Mouse (Mus musculus) liver, embryonic 13.5 days (tissue): ENCODE results near the gene Gm1043. TPM values are rescaled to one million over a fixed set of nuclear protein-coding genes. Genes with fewer than 3 reads are reported as not detected.
A peak's percentile ranks its signal among the peaks of the same experiment; 100 is the strongest.

Experiments used
- ATAC-seq: fragments of 200-750 bp; cut with Nextera tagmentation; 2 replicates; pipeline ENCODE4 v1.8.0; 2017; ENCODE audit warnings: low read depth, mild to moderate bottlenecking, moderate number of reproducible peaks, moderate library complexity
- DNase-seq: peaks from one replicate; pipeline ENCODE4 v3.0.0; 2022
- H3K27ac ChIP-seq: fragments of 300-500 bp; sonication (generic); 2 replicates; pipeline ENCODE4 v1.5.1; 2015; ENCODE audit warnings: moderate library complexity, mild to moderate bottlenecking, inconsistent platforms
- H3K27me3 ChIP-seq: fragments of 300-500 bp; sonication (generic); 2 replicates; pipeline ENCODE4 v1.6.1; 2015; ENCODE audit warnings: mild to moderate bottlenecking, inconsistent platforms
- H3K36me3 ChIP-seq: fragments of 300-500 bp; sonication (generic); 2 replicates; pipeline ENCODE4 v1.6.1; 2015; ENCODE audit warnings: mild to moderate bottlenecking, inconsistent platforms
- H3K4me1 ChIP-seq: fragments of 300-500 bp; sonication (generic); replicated peaks from 2 replicates; pipeline ENCODE4 v1.6.1; 2015; ENCODE audit warnings: inconsistent platforms
- H3K4me2 ChIP-seq: fragments of 300-500 bp; sonication (generic); 2 replicates; pipeline ENCODE4 v1.6.1; 2015; ENCODE audit warnings: inconsistent platforms, mild to moderate bottlenecking, moderate library complexity
- H3K4me3 ChIP-seq: fragments of 300-500 bp; sonication (generic); replicated peaks from 2 replicates; pipeline ENCODE4 v1.5.1; 2015; ENCODE audit warnings: mild to moderate bottlenecking, inconsistent platforms
- H3K9ac ChIP-seq: fragments of 300-500 bp; sonication (generic); 2 replicates; pipeline ENCODE4 v1.6.1; 2015; ENCODE audit warnings: mild to moderate bottlenecking, inconsistent platforms
- H3K9me3 ChIP-seq: fragments of 300-500 bp; sonication (generic); replicated peaks from 2 replicates; pipeline ENCODE4 v1.6.1; 2016; ENCODE audit warnings: inconsistent platforms
- WGBS: fragments of 180-500 bp; shearing (Covaris S2); methylation state at CpG from one replicate; pipeline ENCODE4 v1.1.7; 2015; ENCODE audit not compliant: insufficient replicate concordance; 5-methylcytosine and 5-hydroxymethylcytosine counted together
- polyA plus RNA-seq: library from polyadenylated mRNA; unstranded; fragments of >200 nt; fragmentation: Nextera tagmentation; extraction: Ambion mirVana; gene quantifications from 2 replicates; pipeline ENCODE4 v1.2.1, GENCODE M21; 2015

Gm1043 gene
- polyA plus RNA-seq, 1 experiment from 2014 or later, result not detected

- H3K36me3 ChIP-seq, result no peaks in the 10 kb centered on the region
- no peak overlapping the region for H3K9ac ChIP-seq
- H3K4me2 ChIP-seq, result no peak overlapping the region
- DNase-seq (no peak), ATAC-seq (no peak)
- H3K27me3 ChIP-seq, result no peaks in the 10 kb centered on the region
- no peak overlapping the region for H3K4me3 ChIP-seq
- H3K4me1 ChIP-seq, result no peaks in the 10 kb centered on the region
- WGBS, result 77% methylated on average over 9 of the region's 9 CpGs
- H3K9me3 ChIP-seq, result no peaks in the 10 kb centered on the region
- no peak overlapping the region for H3K27ac ChIP-seq
Measured at GRCm38 (mm10) chr5:37179872-37180271, 94.7 kb downstream of the Gm1043 start.

GRCm38 (mm10) chr5:37180624-37181023 lies 95.5 kb downstream of the Gm1043 start:
- no peaks in the 10 kb centered on the region for H3K27me3 ChIP-seq
- H3K4me3 ChIP-seq, result no peak overlapping the region
- H3K4me2 ChIP-seq, result no peak overlapping the region
- DNase-seq (no peak), ATAC-seq (no peak)
- no peaks in the 10 kb centered on the region for H3K36me3 ChIP-seq
- no peak overlapping the region for H3K9ac ChIP-seq
- no peaks in the 10 kb centered on the region for H3K9me3 ChIP-seq
- no peaks in the 10 kb centered on the region for H3K4me1 ChIP-seq
- 44% methylated on average over 1 of the region's 1 CpGs for WGBS
- no peak overlapping the region for H3K27ac ChIP-seq

- no peaks in the 10 kb centered on the region for H3K4me1 ChIP-seq
- no peak for ATAC-seq
- WGBS, result 47% methylated on average over 7 of the region's 7 CpGs
Measured at GRCm38 (mm10) chr5:37184605-37185004, 99.4 kb downstream of the Gm1043 start.

GRCm38 (mm10) chr5:37190378-37190777 lies 105.2 kb downstream of the Gm1043 start:
- 68% methylated on average over 5 of the region's 5 CpGs for WGBS
- Histone ChIP-seq H3K4me1 (no peaks in the 10 kb centered on the region), H3K27ac (no peak overlapping the region), H3K4me3 (no peak overlapping the region), H3K9me3 (no peaks in the 10 kb centered on the region), H3K27me3 (no peaks in the 10 kb centered on the region), H3K4me2 (no peak overlapping the region), H3K36me3 (no peaks in the 10 kb centered on the region), H3K9ac (no peak overlapping the region)
- no peak for DNase-seq
- ATAC-seq, result no peak

More at GRCm38 (mm10) chr5:37184605-37185004, 99.4 kb downstream of the Gm1043 start:
- no peaks in the 10 kb centered on the region for H3K27me3 ChIP-seq
- H3K27ac ChIP-seq, result no peak overlapping the region
- no peaks in the 10 kb centered on the region for H3K9me3 ChIP-seq
- H3K4me3 ChIP-seq, result no peak overlapping the region
- no peak overlapping the region for H3K9ac ChIP-seq
- DNase-seq, result no peak
- H3K4me2 ChIP-seq, result no peak overlapping the region
- H3K36me3 ChIP-seq, result no peaks in the 10 kb centered on the region

- H3K27me3 ChIP-seq, result no peaks in the 10 kb centered on the region
- DNase-seq, result no peak
- H3K9ac ChIP-seq, result no peak overlapping the region
- ATAC-seq, result no peak
- no peak overlapping the region for H3K4me2 ChIP-seq
- H3K27ac ChIP-seq, result no peak overlapping the region
- H3K4me3 ChIP-seq, result no peak overlapping the region
- H3K9me3 ChIP-seq, result no peaks in the 10 kb centered on the region
- H3K4me1 ChIP-seq, result 0 out of 2 replicates have a peak, but pooled peaks cover 3% of the 10 kb centered on the region
- no peaks in the 10 kb centered on the region for H3K36me3 ChIP-seq
- 75% methylated on average over 8 of the region's 8 CpGs for WGBS
Measured at GRCm38 (mm10) chr5:37196196-37196595, 111.0 kb downstream of the Gm1043 start.

- H3K27me3 ChIP-seq, result no peaks in the 10 kb centered on the region
- 55% methylated on average over 10 of the region's 10 CpGs for WGBS
- H3K4me2 ChIP-seq, result no peak overlapping the region
- ATAC-seq (no peak), DNase-seq (no peak)
- H3K36me3 ChIP-seq, result no peaks in the 10 kb centered on the region
- 0 out of 2 replicates have a peak, but pooled peaks cover 3% of the 10 kb centered on the region for H3K4me1 ChIP-seq
- H3K4me3 ChIP-seq, result no peak overlapping the region
- no peaks in the 10 kb centered on the region for H3K9me3 ChIP-seq
- H3K9ac ChIP-seq, result no peak overlapping the region
- no peak overlapping the region for H3K27ac ChIP-seq
Measured at GRCm38 (mm10) chr5:37196666-37197250, 111.6 kb downstream of the Gm1043 start.

GRCm38 (mm10) chr5:37197423-37197822 lies 112.3 kb downstream of the Gm1043 start:
- ATAC-seq (no peak), DNase-seq (no peak)
- H3K4me1 ChIP-seq, result 0 out of 2 replicates have a peak, but pooled peaks cover 3% of the 10 kb centered on the region
- no peak overlapping the region for H3K4me3 ChIP-seq
- no peak overlapping the region for H3K9ac ChIP-seq
- WGBS, result 61% methylated on average over 3 of the region's 3 CpGs
- no peaks in the 10 kb centered on the region for H3K36me3 ChIP-seq
- H3K27me3 ChIP-seq, result no peaks in the 10 kb centered on the region
- no peak overlapping the region for H3K4me2 ChIP-seq
- no peaks in the 10 kb centered on the region for H3K9me3 ChIP-seq
- H3K27ac ChIP-seq, result no peak overlapping the region

GRCm38 (mm10) chr5:37198011-37198688 lies 113.0 kb downstream of the Gm1043 start:
- WGBS, result 29% methylated on average over 2 of the region's 2 CpGs
- Histone ChIP-seq H3K27me3 (no peaks in the 10 kb centered on the region), H3K4me3 (no peak overlapping the region), H3K4me1 (0 out of 2 replicates have a peak, but pooled peaks cover 3% of the 10 kb centered on the region), H3K36me3 (no peaks in the 10 kb centered on the region), H3K9ac (no peak overlapping the region), H3K4me2 (no peak overlapping the region), H3K27ac (no peak overlapping the region), H3K9me3 (no peaks in the 10 kb centered on the region)
- no peak for DNase-seq
- 0 out of 2 replicates have a peak, but pooled peaks have one; percentile 31 for ATAC-seq

GRCm38 (mm10) chr5:37202285-37202684 lies 117.1 kb downstream of the Gm1043 start:
- DNase-seq (no peak), ATAC-seq (no peak)
- Histone ChIP-seq H3K4me1 (0 out of 2 replicates have a peak, but pooled peaks cover 3% of the 10 kb centered on the region), H3K9ac (no peak overlapping the region), H3K4me2 (no peak overlapping the region), H3K4me3 (no peak overlapping the region), H3K9me3 (no peaks in the 10 kb centered on the region), H3K36me3 (no peaks in the 10 kb centered on the region), H3K27ac (no peak overlapping the region), H3K27me3 (no peaks in the 10 kb centered on the region)
- 30% methylated on average over 1 of the region's 1 CpGs for WGBS

- DNase-seq (no peak), ATAC-seq (no peak)
- H3K4me3 ChIP-seq, result no peak overlapping the region
- H3K27ac ChIP-seq, result no peak overlapping the region
- H3K27me3 ChIP-seq, result no peaks in the 10 kb centered on the region
- H3K36me3 ChIP-seq, result no peaks in the 10 kb centered on the region
- no peaks in the 10 kb centered on the region for H3K4me1 ChIP-seq
- no peaks in the 10 kb centered on the region for H3K9me3 ChIP-seq
- WGBS, result 60% methylated on average over 7 of the region's 7 CpGs
- no peak overlapping the region for H3K9ac ChIP-seq
- H3K4me2 ChIP-seq, result no peak overlapping the region
Measured at GRCm38 (mm10) chr5:37204886-37205285, 119.7 kb downstream of the Gm1043 start.

- 47% methylated on average over 1 of the region's 1 CpGs for WGBS
- H3K9ac ChIP-seq, result no peak overlapping the region
- ATAC-seq (no peak), DNase-seq (no peak)
- no peak overlapping the region for H3K27ac ChIP-seq
- no peak overlapping the region for H3K4me2 ChIP-seq
- H3K27me3 ChIP-seq, result no peaks in the 10 kb centered on the region
- no peaks in the 10 kb centered on the region for H3K9me3 ChIP-seq
- no peak overlapping the region for H3K4me3 ChIP-seq
- H3K4me1 ChIP-seq, result no peaks in the 10 kb centered on the region
- H3K36me3 ChIP-seq, result no peaks in the 10 kb centered on the region
Measured at GRCm38 (mm10) chr5:37205420-37205819, 120.2 kb downstream of the Gm1043 start.

- ATAC-seq (no peak), DNase-seq (no peak)
- 44% methylated on average over 2 of the region's 2 CpGs for WGBS
Measured at GRCm38 (mm10) chr5:37206364-37206763, 121.2 kb downstream of the Gm1043 start.

More at GRCm38 (mm10) chr5:37206364-37206763, 121.2 kb downstream of the Gm1043 start:
- Histone ChIP-seq H3K4me3 (no peak overlapping the region), H3K36me3 (no peaks in the 10 kb centered on the region), H3K4me2 (no peak overlapping the region), H3K27me3 (no peaks in the 10 kb centered on the region), H3K9me3 (no peaks in the 10 kb centered on the region), H3K4me1 (no peaks in the 10 kb centered on the region), H3K27ac (no peak overlapping the region), H3K9ac (no peak overlapping the region)
